Comparison of ENCODE assay signal across 9 mouse cellular contexts in genomic region chr8:70447639-70448420, GRCm38 (mm10). TPM values are rescaled to one million over a fixed set of nuclear protein-coding genes. Genes with fewer than 3 reads are reported as not detected.
A peak's percentile ranks its signal among the peaks of the same experiment; 100 is the strongest.
DNase-seq lines count a peak whose midpoint lies in the region; ATAC-seq and TF ChIP-seq lines count a peak whose summit lies in the region.
"Had no signal": no experiment of that assay in that cellular context is flagged by ENCODE, and none has a peak within 500 bp of the region (broad histone marks: within the 10 kb centered on the region; RNA-seq: fewer than 3 reads in every experiment).

No protein-coding gene starts in this region.

- H3K27me3 ChIP-seq in hindbrain, postnatal 0 days (ENCODE audit: insufficient read depth, low read length), result no peaks in the 10 kb centered on the region
- H3K27me3 ChIP-seq in testis, adult 2 months (ENCODE audit: control insufficient read depth, insufficient read depth, low read length), result no peaks in the 10 kb centered on the region

- no peak for TF ChIP-seq POLR2A in testis, adult 2 months (IDR thresholded peaks at IDR 0.05; ENCODE audit: control insufficient read depth, low read depth, low read length)

- no peak overlapping the region for H3K9ac ChIP-seq in hindbrain, postnatal 0 days (replicated peaks; ENCODE audit: low read length)

- H3K4me2 ChIP-seq in hindbrain, postnatal 0 days (ENCODE audit: low read depth, low read length), result no peak overlapping the region

- TF ChIP-seq CTCF in hindbrain, postnatal 0 days (IDR thresholded peaks at IDR 0.05; ENCODE audit: low read depth), result peak; percentile 57
- TF ChIP-seq CTCF in testis, adult 2 months (IDR thresholded peaks at IDR 0.05; ENCODE audit: control insufficient read depth, insufficient read depth, insufficient replicate concordance, low read depth, low read length), result no peak

- 39% methylated on average over 19 of the region's 19 CpGs for WGBS in hindbrain, postnatal 0 days

- intact Hi-C loops in left cerebral cortex, postnatal 36 days (cut with DNase I), result no loop called here

- no peak overlapping the region for H3K4me3 ChIP-seq in hindbrain, postnatal 0 days (ENCODE audit: low read length)
- H3K4me3 ChIP-seq in testis, adult 2 months (ENCODE audit: control insufficient read depth, low read depth, low read length), result no peak overlapping the region
- H3K4me3 ChIP-seq: left cerebral cortex, adult 2 months had no signal

- H3K9me3 ChIP-seq in hindbrain, postnatal 0 days (ENCODE audit: low read length), result no peaks in the 10 kb centered on the region

- peaks cover 15% of the 10 kb centered on the region for H3K36me3 ChIP-seq in hindbrain, postnatal 0 days (ENCODE audit: insufficient read depth, low read length)
- H3K36me3 ChIP-seq in testis, adult 2 months (ENCODE audit: control insufficient read depth, insufficient read depth, low read length), result no peaks in the 10 kb centered on the region

- H3K27ac ChIP-seq in hindbrain, postnatal 0 days, result peak overlapping the region; percentile 68
- peak overlapping the region; percentile 47; the same call in 1 of the 2 replicates for H3K27ac ChIP-seq in testis, adult 2 months (ENCODE audit: control insufficient read depth, insufficient read depth, low read depth, low read length)
- H3K27ac ChIP-seq: left cerebral cortex, adult 2 months had no signal

- ATAC-seq in hindbrain, postnatal 0 days, result peak; percentile 85
- ATAC-seq in granulocyte monocyte progenitor cell, adult 5-6 weeks (replicated peaks; ENCODE audit: poor library complexity, severe bottlenecking), result no peak

- H3K4me1 ChIP-seq in hindbrain, postnatal 0 days (ENCODE audit: insufficient read depth, low read length), result 0 out of 2 replicates have a peak, but pooled peaks cover 3% of the 10 kb centered on the region
- H3K4me1 ChIP-seq in testis, adult 2 months (ENCODE audit: control insufficient read depth, insufficient read depth, low read length), result peaks cover 24% of the 10 kb centered on the region

- peak; percentile 81 for DNase-seq in adrenal gland, postnatal 10 days
- no peak for DNase-seq in adrenal gland, postnatal 4 days (ENCODE audit: low spot score in 2 of 2)
- peak; percentile 32 for DNase-seq in left cerebral cortex, adult 11 months (ENCODE audit: low spot score)
- DNase-seq in left cerebral cortex, postnatal 36 days (ENCODE audit: low spot score in 2 of 2), result no peak
- DNase-seq in cerebellum, postnatal 10 days, result peak; percentile 75 to 82
- peak; percentile 90 for DNase-seq in hindbrain, postnatal 0 days (ENCODE audit: low spot score)

RNA-seq across cellular contexts. Expression of gene Crtc1, which starts 8.5 kb away (rescaled TPM):
- 10 to 100 TPM; 14.1 to 19.4 TPM for total RNA-seq in adrenal gland, postnatal 10 days (2021)
- total RNA-seq in adrenal gland, postnatal 4 days (2021), result 10 to 100 TPM; 33.2 to 34.5 TPM
- 100 to 1,000 TPM; 116 to 140 TPM for total RNA-seq in left cerebral cortex, postnatal 36 days (2021)
- total RNA-seq in hindbrain, postnatal 0 days (2014; rRNA removed), result 51.8 and 54.0 TPM in 2 replicates
- 31.5 and 39.3 TPM in 2 replicates for polyA plus RNA-seq in hindbrain, postnatal 0 days (2015; fragmentation: Nextera tagmentation; extraction: Ambion mirVana)
- 11.3 and 12.3 TPM in 2 replicates for polyA plus RNA-seq in testis, adult 2 months (2012; rRNA removed)
- total RNA-seq in granulocyte monocyte progenitor cell, adult 5-6 weeks (2014; fragmentation: Nextera tagmentation), result 7.4 and 19.5 TPM in 2 replicates
- 2.3 and 4.8 TPM in 2 replicates for total RNA-seq in granulocyte monocyte progenitor cell, adult 5-6 weeks (2017)

RNA-seq across cellular contexts. Expression of gene Klhl26, which starts 28.9 kb away (rescaled TPM):
- 10 to 100 TPM; 14.0 to 15.1 TPM for total RNA-seq in adrenal gland, postnatal 10 days (2021)
- total RNA-seq in adrenal gland, postnatal 4 days (2021), result 10 to 100 TPM; 18.7 to 20.4 TPM
- total RNA-seq in left cerebral cortex, postnatal 36 days (2021), result 10 to 100 TPM; 43.6 to 44.6 TPM
- 61.8 and 65.4 TPM in 2 replicates for total RNA-seq in hindbrain, postnatal 0 days (2014; rRNA removed)
- 33.6 and 35.8 TPM in 2 replicates for polyA plus RNA-seq in hindbrain, postnatal 0 days (2015; fragmentation: Nextera tagmentation; extraction: Ambion mirVana)
- polyA plus RNA-seq in testis, adult 2 months (2012; rRNA removed), result 3.6 and 4.8 TPM in 2 replicates
- total RNA-seq in granulocyte monocyte progenitor cell, adult 5-6 weeks (2014; fragmentation: Nextera tagmentation), result 2.1 and 4.4 TPM in 2 replicates
- total RNA-seq in granulocyte monocyte progenitor cell, adult 5-6 weeks (2017), result 4.0 and 4.1 TPM in 2 replicates

RNA-seq across cellular contexts. Expression of gene Tmem59l, which starts 39.3 kb away (rescaled TPM):
- total RNA-seq in adrenal gland, postnatal 10 days (2021), result 1 to 10 TPM; 2.9 to 4.5 TPM
- total RNA-seq in adrenal gland, postnatal 4 days (2021), result 1 to 10 TPM; 3.6 to 5.0 TPM
- 100 to 1,000 TPM; 279 to 317 TPM for total RNA-seq in left cerebral cortex, postnatal 36 days (2021)
- total RNA-seq in hindbrain, postnatal 0 days (2014; rRNA removed), result 196 and 198 TPM in 2 replicates
- 191 and 205 TPM in 2 replicates for polyA plus RNA-seq in hindbrain, postnatal 0 days (2015; fragmentation: Nextera tagmentation; extraction: Ambion mirVana)
- polyA plus RNA-seq in testis, adult 2 months (2012; rRNA removed), result 62.6 and 62.9 TPM in 2 replicates
- total RNA-seq in granulocyte monocyte progenitor cell, adult 5-6 weeks (2014; fragmentation: Nextera tagmentation), result not detected in 2 replicates
- not detected in 2 replicates for total RNA-seq in granulocyte monocyte progenitor cell, adult 5-6 weeks (2017)

RNA-seq across cellular contexts. Expression of gene Crlf1, which starts 45.1 kb away (rescaled TPM):
- under 1 TPM; 0.21 to 0.42 TPM for total RNA-seq in adrenal gland, postnatal 10 days (2021)
- total RNA-seq in adrenal gland, postnatal 4 days (2021), result under 1 TPM in 1 of 2 experiments, not detected in 1; 0.45 TPM
- 1 to 10 TPM; 4.1 to 4.6 TPM for total RNA-seq in left cerebral cortex, postnatal 36 days (2021)
- total RNA-seq in hindbrain, postnatal 0 days (2014; rRNA removed), result 6.5 and 26.7 TPM in 2 replicates
- 16.3 and 17.3 TPM in 2 replicates for polyA plus RNA-seq in hindbrain, postnatal 0 days (2015; fragmentation: Nextera tagmentation; extraction: Ambion mirVana)
- 126 and 137 TPM in 2 replicates for polyA plus RNA-seq in testis, adult 2 months (2012; rRNA removed)
- not detected in 2 replicates for total RNA-seq in granulocyte monocyte progenitor cell, adult 5-6 weeks (2014; fragmentation: Nextera tagmentation)
- total RNA-seq in granulocyte monocyte progenitor cell, adult 5-6 weeks (2017), result not detected in 2 replicates

RNA-seq across cellular contexts. Expression of gene Rex1bd, which starts 58.7 kb away (rescaled TPM):
- 100 to 1,000 TPM; 121 to 130 TPM for total RNA-seq in adrenal gland, postnatal 10 days (2021)
- 100 to 1,000 TPM; 105 to 109 TPM for total RNA-seq in adrenal gland, postnatal 4 days (2021)
- total RNA-seq in left cerebral cortex, postnatal 36 days (2021), result 100 to 1,000 TPM; 106 to 108 TPM
- total RNA-seq in hindbrain, postnatal 0 days (2014; rRNA removed), result 140 TPM in 2 replicates
- polyA plus RNA-seq in hindbrain, postnatal 0 days (2015; fragmentation: Nextera tagmentation; extraction: Ambion mirVana), result 188 and 190 TPM in 2 replicates
- 23.9 and 26.9 TPM in 2 replicates for polyA plus RNA-seq in testis, adult 2 months (2012; rRNA removed)
- total RNA-seq in granulocyte monocyte progenitor cell, adult 5-6 weeks (2014; fragmentation: Nextera tagmentation), result 21.7 and 30.2 TPM in 2 replicates
- total RNA-seq in granulocyte monocyte progenitor cell, adult 5-6 weeks (2017), result 33.4 and 64.9 TPM in 2 replicates

Comparison
In these comparisons a context has a peak if more than half of its experiments do, and no peak if none do; other contexts are left out.
1. DNase-seq: peak in adrenal gland, postnatal 10 days (single experiment), left cerebral cortex, adult 11 months (single experiment), cerebellum, postnatal 10 days (2 of 2) and hindbrain, postnatal 0 days (single experiment); none in adrenal gland, postnatal 4 days (0 of 2) and left cerebral cortex, postnatal 36 days (0 of 2).
2. RNA of gene Tmem59l, which starts 39.3 kb away (total RNA-seq): 279 to 317 TPM in left cerebral cortex, postnatal 36 days and 196 to 198 TPM in hindbrain, postnatal 0 days; 3.6 to 5.0 TPM in adrenal gland, postnatal 4 days, 2.9 to 4.5 TPM in adrenal gland, postnatal 10 days and not detected in granulocyte monocyte progenitor cell, adult 5-6 weeks; every median in the first group is over 10 times any median in the second.